Mouse (Mus musculus): ENCODE measurements around the gene Rangap1.
"Not testable (repeated sequence)": the region's sequence is repeated elsewhere in the genome, so short reads cannot be mapped to it uniquely, and the experiment has no call there.

The Rangap1 gene

GRCm38 (mm10) chr15:81744992-81745600, at the start of gene Rangap1, which contains the start of gene Zc3h7b:
Rangap1 (minus strand) TSS chr15:81745530.
Zc3h7b (plus strand) TSS chr15:81745057.
- peak; percentile 71 for DNase-seq

GRCm38 (mm10) chr15:81792444-81792843, 47.1 kb upstream of the Rangap1 start:
- no peak for DNase-seq

- no peak for DNase-seq
These were observed 42.2 kb upstream of the Rangap1 start for GRCm38 (mm10) chr15:81787525-81787924.

GRCm38 (mm10) chr15:81785701-81786100, 40.4 kb upstream of the Rangap1 start:
- no peak for DNase-seq

GRCm38 (mm10) chr15:81784762-81785161, 39.4 kb upstream of the Rangap1 start:
- DNase-seq, result peak; percentile 71

- peak; percentile 71 for DNase-seq
These were observed 36.5 kb upstream of the Rangap1 start for GRCm38 (mm10) chr15:81781816-81782215.

- no peak for DNase-seq
These were observed 31.5 kb upstream of the Rangap1 start for GRCm38 (mm10) chr15:81776631-81777422.

GRCm38 (mm10) chr15:81774505-81775171, 29.3 kb upstream of the Rangap1 start:
- no peak for DNase-seq

- no peak for DNase-seq
These were observed 27.2 kb upstream of the Rangap1 start for GRCm38 (mm10) chr15:81772431-81773120.

- no peak for DNase-seq
These were observed 23.7 kb upstream of the Rangap1 start for GRCm38 (mm10) chr15:81769037-81769436.

GRCm38 (mm10) chr15:81766439-81766838, 21.1 kb upstream of the Rangap1 start:
- no peak for DNase-seq

GRCm38 (mm10) chr15:81765651-81766050, 20.3 kb upstream of the Rangap1 start:
- DNase-seq, result no peak

GRCm38 (mm10) chr15:81764573-81764972, 19.2 kb upstream of the Rangap1 start:
- DNase-seq, result no peak

GRCm38 (mm10) chr15:81761959-81762358, 16.6 kb upstream of the Rangap1 start:
- no peak for DNase-seq

GRCm38 (mm10) chr15:81761381-81761780, 16.1 kb upstream of the Rangap1 start:
- no peak for DNase-seq

GRCm38 (mm10) chr15:81760361-81761079, 15.2 kb upstream of the Rangap1 start:
- no peak for DNase-seq

GRCm38 (mm10) chr15:81759542-81759941, 14.2 kb upstream of the Rangap1 start:
- no peak for DNase-seq

GRCm38 (mm10) chr15:81758701-81759100, 13.4 kb upstream of the Rangap1 start:
- peak; percentile 69 for DNase-seq

- no peak for DNase-seq
These were observed 8.3 kb upstream of the Rangap1 start for GRCm38 (mm10) chr15:81753669-81754068.

GRCm38 (mm10) chr15:81749742-81750141, 4.4 kb upstream of the Rangap1 start:
- DNase-seq, result peak; percentile 74

GRCm38 (mm10) chr15:81745601-81746114, 328 bp upstream of the Rangap1 start:
- DNase-seq, result no peak

- DNase-seq, result not testable (repeated sequence)
These were observed 3.0 kb downstream of the Rangap1 start for GRCm38 (mm10) chr15:81742368-81742767.
